Mouse (Mus musculus) lung, postnatal 4 days (tissue): ENCODE data around the gene Ska3.

Source experiments
- DNase-seq, 2 experiments: peaks; one replicate each; pipeline ENCODE4 v3.0.0; 2021

The Ska3 gene

GRCm38 (mm10) chr14:57791171-57791570 lies 34.8 kb downstream of the Ska3 start:
- DNase-seq: no peak

- no peak for DNase-seq
These were observed 36.2 kb downstream of the Ska3 start for GRCm38 (mm10) chr14:57789759-57790158.

GRCm38 (mm10) chr14:57789311-57789710 lies 36.7 kb downstream of the Ska3 start:
- no peak for DNase-seq

- DNase-seq: no peak
These were observed 38.6 kb downstream of the Ska3 start for GRCm38 (mm10) chr14:57787406-57787805.

- no peak for DNase-seq
These were observed 53.7 kb downstream of the Ska3 start for GRCm38 (mm10) chr14:57772157-57772815.

GRCm38 (mm10) chr14:57769102-57769501 lies 56.9 kb downstream of the Ska3 start:
- DNase-seq: peak; percentile 17 to 29

GRCm38 (mm10) chr14:57760447-57761412 lies 65.3 kb downstream of the Ska3 start:
- DNase-seq: peak; percentile 42 to 59

- peak in 1 of 2 experiments; percentile 59 for DNase-seq
These were observed 67.7 kb downstream of the Ska3 start, which contains the start of gene Lats2 for GRCm38 (mm10) chr14:57758237-57758636. Gene Lats2 (minus strand): TSS chr14:57758388.
